Mouse (Mus musculus): Measurements from ENCODE around the gene Atp1a3. TPM values are rescaled to one million over a fixed set of nuclear protein-coding genes. Genes with fewer than 3 reads are reported as not detected.

Atp1a3 gene
- total RNA-seq, 2 experiments from 2014 or later = 30.2 to 121 TPM

DNA sequence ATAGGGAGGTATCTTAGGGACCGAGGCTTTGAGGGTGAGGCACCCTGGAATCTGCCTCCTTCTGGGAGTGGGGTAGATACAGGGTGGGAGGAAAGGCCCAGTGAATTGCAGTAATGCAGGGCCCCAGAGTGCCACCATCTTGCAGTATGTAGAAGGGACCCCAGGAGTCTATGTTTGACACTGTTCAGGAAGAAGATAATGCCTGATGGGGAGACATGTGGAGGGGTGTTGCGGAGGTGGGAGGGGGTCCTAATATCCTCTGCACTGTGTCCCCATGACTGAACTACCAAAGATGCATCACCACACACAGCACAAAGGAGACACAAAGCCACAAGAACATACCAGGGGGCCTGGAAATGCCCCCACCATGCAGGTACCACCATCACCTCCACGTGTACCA, 413 bp upstream of the Atp1a3 start:
- no peak for DNase-seq (ENCODE audit: low spot score in 2 of 2)

DNA sequence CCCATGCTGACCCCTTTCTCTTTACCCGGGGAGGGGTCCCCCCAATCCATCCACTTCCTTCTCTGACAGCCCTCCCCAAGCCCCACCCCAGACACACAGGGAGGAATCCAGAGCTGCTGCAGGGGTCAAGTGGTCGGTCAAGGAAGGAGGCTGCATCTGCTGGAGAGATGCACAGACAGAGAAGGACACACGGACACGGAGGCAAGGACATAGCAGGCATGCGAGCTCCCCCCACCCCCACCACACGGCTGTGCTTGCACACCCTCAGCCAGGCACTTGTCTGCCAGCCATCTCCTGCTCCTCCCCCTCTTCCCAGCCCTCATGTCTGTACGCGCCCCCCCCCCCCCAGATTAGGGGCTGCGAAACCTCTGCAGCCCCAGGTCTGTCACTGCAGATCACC, 952 bp downstream of the Atp1a3 start:
- DNase-seq (ENCODE audit: low spot score in 2 of 2) = no peak

DNA sequence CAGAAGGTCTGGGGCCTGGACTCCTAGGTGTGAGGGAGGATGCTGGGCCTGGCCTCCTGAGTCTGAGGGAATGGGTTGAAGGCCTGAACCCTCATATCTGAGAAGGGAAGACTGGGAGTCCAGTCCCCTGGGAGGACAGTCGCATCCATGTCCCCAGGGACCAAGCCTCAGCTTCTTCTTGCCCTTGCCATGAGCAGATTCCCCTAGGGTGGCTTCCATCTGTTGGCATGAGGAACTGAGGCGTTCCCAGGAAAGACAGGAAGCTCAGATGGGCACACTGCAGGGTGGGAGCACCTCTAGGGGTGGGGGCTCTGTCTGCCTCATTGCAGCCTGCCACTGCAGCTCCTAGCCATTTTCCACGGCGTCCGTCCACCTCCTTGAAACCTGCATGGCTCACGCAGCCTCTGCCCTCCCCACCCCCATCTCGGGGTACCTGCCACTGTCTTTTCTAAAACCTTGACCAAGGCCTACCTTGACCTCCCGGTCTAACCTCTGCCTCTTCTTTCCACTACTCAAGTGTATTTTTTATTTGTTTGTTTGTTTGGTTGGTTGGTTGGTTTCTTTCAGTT, 1.9 kb downstream of the Atp1a3 start:
- DNase-seq (ENCODE audit: low spot score in 2 of 2) = no peak

DNA sequence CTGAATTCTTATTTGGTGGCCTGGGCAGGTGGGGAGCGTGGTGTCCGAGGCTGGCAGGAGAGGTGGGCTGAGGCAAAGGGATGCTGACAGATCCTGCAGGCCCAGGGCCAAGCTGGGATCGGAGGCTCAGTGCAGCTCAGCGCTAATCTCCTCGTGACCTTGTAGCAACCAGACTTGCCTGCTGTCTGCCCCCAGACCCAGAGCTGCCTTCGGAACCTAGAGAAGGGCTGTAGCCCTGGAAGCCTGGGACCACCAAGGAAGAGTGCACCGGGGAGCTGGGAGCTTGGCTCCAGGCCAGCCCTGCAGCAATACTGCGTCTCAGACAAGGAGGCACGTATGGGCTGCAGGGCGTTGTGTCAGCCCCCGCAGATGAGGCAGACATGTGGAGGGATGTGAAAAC, 2.5 kb downstream of the Atp1a3 start:
- DNase-seq (ENCODE audit: low spot score in 2 of 2) = no peak

DNA sequence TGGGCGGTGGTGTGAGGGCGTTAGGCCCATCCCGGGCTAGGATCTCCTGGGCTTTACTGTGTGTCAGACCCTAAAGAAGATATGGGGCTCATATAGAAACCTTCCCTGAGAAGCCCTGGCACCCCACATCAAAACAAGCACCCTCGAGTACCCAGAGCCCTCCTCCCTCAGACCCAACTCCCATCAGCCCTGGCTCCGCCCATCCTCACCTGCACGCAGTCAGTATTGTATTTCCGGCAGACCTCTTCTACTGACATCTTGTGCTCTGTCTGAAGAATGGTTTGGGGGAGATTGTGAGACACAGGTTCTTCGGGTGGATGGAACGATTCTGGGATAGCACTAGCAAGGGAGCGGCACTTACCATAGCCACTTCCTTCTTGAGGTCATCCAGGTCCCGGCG, 5.0 kb downstream of the Atp1a3 start:
- no peak for DNase-seq (ENCODE audit: low spot score in 2 of 2)

DNA sequence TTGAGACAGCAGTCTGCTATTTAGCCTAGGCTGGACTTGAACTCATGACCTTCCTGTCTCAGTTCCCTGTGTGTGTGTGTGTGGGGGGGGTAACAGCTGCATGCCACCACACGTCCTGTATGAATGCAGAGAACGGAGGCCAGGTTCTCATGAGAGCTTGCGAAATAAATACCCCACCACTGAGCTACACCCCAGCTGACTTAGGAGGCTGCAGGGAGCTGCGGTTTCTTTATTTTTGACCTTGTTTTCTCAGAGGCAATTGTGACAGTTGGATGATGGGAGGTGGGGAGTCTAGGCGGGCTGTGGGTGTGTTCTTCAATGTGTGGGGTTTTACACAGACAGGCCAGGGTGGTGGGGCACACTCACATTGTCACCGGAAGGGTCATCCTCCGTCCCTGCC, 5.5 kb downstream of the Atp1a3 start:
- DNase-seq (ENCODE audit: low spot score in 2 of 2) = no peak

DNA sequence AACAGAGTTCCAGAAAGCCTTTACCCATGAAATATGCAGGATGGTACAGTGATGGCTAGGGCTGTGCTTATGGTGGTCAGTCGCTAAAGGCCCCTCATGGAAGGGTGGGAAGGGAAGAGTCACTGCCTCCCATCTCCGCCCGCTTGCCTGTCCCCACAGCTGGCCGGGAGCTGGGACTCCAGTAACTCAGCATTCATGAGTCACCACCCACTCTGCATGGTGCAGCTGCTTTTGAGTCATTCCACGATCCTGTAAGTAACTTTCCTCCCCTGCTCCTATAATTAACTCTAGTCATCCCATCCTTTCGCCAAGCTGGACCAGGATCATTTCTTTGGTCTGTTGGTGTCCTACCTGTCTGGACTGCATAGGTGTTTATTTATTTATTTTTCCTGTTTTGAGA, 12.7 kb downstream of the Atp1a3 start:
- DNase-seq (ENCODE audit: low spot score in 2 of 2) = no peak

DNA sequence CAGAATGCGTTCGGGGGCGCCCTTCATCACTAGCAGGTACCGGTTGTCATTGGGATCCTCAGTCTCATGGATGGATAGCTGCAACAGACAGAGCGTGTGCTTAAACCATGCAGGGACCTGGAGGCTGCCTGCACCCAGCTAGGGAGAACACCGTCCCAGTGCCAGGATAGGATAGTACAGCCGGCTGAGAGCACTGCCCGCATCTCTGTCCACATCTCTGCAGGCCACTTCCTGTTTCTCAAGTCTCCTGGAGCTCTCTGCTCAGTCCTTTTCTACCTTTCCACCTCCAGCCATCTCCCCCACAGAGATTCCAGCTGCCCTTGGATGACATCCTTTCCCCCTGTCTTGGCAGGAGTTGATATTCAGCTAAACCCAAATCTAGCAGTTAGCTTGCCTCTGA, 15.3 kb downstream of the Atp1a3 start:
- DNase-seq (ENCODE audit: low spot score in 2 of 2) = no peak

DNA sequence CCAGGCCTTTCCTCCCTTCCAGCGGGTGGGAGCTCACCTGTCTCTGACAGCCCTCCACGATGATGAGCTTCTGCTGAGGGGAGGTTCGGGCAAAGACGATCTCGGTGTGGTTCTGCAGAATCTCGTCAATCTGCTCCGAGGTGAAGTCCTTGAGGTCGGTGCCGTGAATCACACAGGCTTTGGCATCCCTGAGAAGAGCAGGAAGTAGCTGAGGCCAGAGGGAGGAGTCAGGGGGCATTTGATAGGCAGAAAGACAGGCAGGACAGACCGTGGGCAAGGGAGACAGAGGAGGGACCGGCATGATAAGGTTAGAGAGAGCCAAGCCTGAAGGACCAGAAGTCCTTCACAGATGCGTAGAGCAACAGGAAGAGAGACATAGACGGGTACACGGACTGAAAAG, 17.8 kb downstream of the Atp1a3 start:
- DNase-seq (ENCODE audit: low spot score in 2 of 2) = peak in 1 of 2 experiments; percentile 43

DNA sequence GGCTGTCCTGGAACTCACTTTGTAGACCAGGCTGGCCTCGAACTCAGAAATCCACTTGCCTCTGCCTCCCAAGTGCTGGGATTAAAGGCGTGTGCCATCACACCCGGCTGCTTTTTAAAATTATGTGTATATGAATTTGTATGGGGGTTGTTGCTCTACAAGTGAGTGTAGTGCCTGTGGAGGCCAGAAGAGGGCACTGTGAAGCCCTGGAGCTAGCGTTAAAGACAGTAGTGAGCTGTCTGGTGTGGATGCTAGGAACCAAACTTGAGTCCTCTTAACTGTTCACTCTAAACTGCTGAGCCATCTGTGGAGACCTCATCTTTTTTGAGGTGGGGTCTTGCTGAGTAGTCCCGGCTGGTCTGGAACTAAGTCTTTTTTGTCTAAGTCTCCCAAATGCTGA, 20.0 kb downstream of the Atp1a3 start:
- DNase-seq (ENCODE audit: low spot score in 2 of 2) = no peak

DNA sequence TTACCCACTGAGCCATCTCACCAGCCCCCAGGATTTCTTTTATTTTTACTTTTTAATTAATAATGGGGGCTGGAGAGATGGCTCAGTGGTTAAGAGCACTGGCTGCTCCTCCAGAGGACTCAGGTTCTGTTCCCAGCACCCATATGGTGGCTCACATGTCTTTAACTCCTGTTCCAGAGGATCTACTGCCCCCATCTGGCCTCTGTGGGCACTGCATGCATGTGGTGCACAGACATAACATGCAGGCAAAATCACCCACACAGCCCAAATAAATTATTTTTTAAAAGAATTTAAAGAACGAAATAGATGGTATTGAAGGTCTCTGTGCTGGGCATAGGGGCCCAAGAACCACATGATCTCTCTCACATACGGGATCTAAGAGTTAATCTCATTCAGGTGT, 21.5 kb downstream of the Atp1a3 start:
- DNase-seq (ENCODE audit: low spot score in 2 of 2) = no peak

DNA sequence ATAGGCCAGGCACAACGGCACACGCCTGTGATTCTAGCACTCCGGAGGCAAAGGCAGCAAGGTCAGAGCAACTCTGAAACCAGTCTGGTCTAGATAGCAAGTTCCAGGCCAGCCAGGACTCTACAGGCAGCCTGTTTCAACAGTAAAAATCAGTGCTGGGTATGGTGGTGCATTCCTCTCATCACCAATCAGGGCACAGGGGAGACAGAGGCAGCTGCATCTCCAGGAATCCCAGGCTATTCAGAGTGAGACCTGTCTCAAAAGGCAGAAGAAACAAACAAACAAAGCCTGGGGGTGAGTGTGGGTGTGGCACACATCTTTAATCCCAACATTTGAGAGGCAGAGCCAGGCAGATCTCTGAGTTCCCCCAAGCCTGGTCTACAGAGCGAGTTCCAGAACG, 22.4 kb downstream of the Atp1a3 start:
- DNase-seq (ENCODE audit: low spot score in 2 of 2) = no peak

DNA sequence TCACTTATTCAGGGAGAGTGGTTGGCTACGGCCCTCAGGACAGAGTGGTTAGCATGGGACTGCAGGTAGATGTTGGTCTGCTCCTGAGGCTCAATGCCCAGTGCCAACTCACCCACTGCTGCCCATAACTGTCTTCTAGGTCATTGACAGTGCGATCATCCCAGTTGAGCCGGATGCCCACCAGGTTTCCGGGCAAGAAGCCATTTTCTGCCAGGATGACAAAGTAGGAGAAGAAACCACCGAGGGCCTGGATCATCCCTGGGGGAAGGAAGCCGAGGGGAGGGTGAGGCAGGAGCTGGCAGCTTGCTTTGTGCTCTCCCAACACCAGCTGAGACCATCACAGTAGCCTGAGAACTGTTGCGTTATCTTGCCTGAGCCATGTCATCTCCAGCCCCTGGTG, 25.3 kb downstream of the Atp1a3 start:
- DNase-seq (ENCODE audit: low spot score in 2 of 2) = no peak

DNA sequence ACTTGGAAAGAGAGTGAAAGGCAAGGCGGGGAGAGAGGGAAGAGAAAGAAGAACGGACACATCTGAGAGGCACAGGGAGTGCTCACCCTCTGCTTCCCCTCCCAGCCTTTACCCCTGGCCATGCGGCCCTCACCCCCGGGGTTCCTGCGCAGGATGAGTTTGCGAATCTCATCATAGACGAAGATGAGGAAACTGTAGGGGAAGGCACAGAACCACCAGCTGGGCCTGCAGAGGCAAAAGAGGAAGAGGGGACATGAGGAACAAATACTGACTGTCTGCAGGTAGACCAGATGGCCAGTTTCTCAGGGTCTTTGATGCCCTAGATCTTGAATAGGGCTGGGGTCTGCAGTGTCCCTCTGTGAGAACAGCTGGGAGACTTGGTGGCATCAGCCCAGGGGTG, 27.0 kb downstream of the Atp1a3 start:
- DNase-seq (ENCODE audit: low spot score in 2 of 2) = no peak

DNA sequence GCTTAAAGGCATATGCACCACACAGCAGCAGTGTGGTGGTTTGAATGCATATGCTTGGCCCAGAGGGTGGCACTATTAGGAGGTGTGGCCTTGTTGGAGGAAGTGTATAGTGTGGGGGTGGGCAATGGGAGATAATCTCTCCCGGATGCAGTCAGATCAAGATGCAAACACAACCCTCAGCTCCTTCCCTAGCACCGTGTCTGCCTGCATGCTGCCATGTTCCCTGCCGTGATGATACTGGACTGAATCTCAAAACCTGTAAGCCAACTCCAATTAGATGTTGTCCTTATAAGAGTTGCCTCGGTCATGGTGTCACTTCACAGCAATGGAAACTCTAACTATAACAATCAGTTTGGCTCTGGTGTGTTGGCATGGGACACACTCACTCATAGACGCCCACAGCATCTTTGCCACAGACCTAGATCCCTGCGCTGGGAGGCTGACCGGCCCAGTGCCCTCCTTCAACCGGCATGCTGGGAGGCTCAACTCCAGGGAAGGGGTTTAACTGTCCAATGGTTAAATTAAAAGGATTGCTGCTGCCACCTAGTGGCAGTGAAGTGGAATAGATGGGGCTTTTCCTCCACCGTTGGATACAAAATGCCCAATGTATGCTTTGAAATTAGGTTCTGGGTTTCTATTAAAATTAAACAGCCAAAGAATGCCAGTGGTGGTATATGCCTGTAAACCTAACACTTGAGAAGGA, 30.7 kb downstream of the Atp1a3 start:
- peak in 1 of 2 experiments; percentile 39 for DNase-seq (ENCODE audit: low spot score in 2 of 2)

DNA sequence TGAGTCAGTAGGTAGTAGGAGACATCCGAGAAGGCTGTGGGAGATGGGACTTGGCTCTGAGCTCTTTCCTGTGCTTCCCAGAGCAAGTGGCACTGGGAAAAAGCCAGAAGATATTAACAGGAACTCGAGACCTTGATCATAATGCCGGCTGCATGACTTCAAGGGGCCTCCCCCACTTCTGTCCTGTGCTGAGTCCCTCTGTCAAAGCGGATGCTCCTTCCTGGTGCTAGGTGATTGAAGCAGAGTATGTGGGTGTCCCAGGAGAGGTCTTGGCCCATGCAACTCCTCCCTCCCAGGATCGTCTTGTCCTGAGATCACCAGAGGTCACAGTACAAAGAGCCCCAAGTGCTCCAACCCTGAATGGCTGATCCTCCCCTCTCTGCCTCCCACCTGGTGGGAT, 31.9 kb downstream of the Atp1a3 start:
- DNase-seq (ENCODE audit: low spot score in 2 of 2) = no peak

DNA sequence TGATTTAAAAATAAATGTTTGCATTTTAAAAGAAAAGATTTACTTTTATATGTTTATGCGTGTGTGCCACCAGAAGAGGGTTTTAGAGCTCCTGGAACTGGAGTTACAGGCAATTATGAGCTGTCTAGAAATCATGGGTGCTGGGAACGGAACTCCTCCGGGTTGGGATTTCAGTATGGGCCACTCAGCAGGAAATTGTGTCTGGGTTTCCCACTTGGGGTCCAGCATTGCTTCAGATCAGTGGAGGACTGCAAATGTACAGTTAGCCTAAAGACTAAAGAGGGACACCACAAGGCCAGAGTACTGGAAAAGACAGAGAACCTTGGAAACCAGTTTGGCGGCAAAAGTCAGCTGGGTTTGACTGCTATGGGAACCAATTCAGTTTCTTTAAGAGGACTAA, 32.5 kb downstream of the Atp1a3 start:
- no peak for DNase-seq (ENCODE audit: low spot score in 2 of 2)

DNA sequence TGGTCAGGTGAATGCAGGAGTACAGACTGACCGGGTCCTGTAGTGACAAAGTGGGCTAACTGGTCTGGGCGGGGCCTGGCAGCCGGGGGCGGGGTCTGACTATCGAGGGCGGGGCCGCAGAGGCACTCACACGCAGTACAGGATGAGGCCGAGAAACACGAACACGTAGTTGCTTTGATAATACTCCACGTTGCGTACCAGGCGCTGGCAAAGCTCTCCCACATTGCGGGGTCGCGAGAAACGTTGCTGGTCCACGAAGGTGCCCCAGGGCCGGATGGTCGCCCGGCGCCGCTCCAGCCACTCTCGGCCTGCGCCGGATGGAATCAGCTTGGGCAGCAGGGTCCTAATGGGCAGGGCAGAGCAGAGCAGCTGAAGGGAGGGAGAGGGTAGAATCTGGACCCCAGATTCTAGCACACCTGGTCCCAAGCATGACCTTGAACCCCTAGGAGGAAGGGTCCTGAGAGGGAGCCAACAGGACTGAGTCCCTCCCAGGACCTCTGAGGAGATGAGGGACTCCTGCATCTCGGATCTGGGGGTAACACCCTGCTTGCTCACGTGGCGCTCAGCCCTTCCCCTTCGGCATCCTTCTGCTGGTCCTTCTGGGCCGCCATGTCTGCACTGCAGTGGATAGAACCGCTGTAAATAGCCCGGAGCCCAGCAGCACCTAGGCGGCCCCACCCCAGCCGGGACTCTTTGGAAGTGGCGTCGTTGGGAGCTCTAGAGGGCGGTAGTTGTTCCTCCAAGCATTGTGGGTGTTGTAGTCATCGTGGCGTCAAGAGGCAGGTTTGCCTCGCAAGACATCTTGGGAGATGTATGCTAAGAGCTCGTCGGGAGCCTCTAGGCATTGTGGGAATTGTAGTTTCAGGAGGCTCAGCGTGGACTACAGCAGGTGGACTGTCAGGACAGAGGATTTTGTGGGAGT, 33.5 kb downstream of the Atp1a3 start, which contains the start of gene Rabac1:
Gene Rabac1 (minus strand): TSS at position 783 of the 922 bp plus-strand sequence.
- DNase-seq (ENCODE audit: low spot score in 2 of 2) = peak; percentile 85 to 86

DNA sequence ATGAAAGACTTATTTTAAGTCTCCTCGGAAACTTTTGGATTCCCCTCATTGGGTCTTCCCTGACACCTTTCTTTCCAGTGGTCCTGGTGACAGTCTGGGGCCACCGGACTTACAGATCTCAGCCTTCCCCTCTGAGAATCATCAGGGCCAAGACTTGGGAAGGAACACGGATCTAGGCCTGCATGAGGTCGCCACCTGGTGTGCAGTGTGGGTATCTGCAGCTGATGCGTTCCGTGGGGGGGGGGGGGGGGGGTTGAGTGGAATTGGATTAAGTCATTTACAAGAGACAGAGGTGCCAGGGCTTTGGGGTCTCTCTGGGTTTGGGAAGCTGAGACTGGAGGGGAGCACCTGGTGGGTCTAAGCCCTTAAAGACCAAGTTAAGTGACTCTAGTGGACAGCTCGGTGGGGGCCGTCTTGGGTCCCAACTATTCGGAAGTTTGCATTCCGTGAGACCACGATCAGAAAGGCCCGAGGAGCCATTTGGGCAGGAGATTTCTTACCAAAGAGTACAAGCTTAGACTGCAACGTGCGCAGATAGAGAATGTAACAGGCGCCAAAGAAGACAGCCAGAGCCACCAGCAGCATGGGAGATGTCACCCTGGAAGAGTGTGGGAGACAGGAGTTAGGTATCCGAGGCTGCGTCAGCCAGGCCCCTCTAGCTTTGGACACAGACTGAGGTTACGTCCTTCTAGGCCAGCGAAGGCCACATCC, 34.3 kb downstream of the Atp1a3 start:
- peak in 1 of 2 experiments; percentile 39 for DNase-seq (ENCODE audit: low spot score in 2 of 2)

DNA sequence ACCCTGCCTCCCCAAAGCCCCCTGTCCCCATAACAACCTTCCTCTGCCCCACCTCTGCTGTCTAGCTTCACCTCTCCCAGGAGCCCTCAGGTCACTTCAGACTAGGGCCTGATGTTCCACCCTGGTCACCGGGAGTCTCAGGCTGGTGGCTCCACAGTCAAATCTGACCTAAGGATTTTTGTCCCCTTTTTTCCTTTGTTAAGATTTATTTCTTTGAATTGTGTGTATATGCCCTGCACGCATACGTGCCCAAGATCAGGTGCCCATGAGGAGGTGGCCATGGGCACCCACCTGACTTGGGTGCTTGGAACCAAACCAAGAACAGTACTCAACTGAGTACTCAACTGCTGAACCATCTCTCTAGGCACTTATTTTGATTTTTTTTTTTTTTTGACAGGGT, 35.4 kb downstream of the Atp1a3 start:
- no peak for DNase-seq (ENCODE audit: low spot score in 2 of 2)

DNA sequence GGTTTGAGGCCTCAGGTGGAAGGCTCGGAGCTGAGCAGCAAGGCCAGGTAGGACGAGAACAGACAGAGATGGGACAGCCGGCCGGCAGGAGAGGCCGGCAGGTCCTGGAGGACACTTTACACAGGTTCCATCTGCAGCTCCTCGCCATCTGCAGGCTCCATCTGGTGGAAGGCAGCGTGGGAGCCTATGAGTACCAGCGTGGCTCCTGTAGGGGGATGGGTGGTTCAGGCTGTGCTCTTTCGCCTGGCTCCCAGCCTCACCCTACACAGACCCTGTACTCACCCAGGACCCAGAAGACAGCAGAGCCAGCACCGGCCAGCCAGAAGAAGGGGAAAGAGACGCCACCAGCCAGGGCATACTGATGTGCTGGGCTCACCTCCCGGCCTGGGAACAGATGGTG, 36.0 kb downstream of the Atp1a3 start:
- no peak for DNase-seq (ENCODE audit: low spot score in 2 of 2)

Measured in adrenal gland, adult 18-20 months (tissue).